Mouse (Mus musculus) hindbrain, embryonic 12.5 days (tissue): ENCODE data around the gene Syngr1. TPM values are rescaled to one million over a fixed set of nuclear protein-coding genes. Genes with fewer than 3 reads are reported as not detected.

Experiments used
- ATAC-seq: fragments of 200-750 bp; cut with Nextera tagmentation; 2 replicates; pipeline ENCODE4 v1.8.0; 2017; ENCODE audit warnings: moderate TSS enrichment; ENCODE audit not compliant: low FRiP score
- H3K27ac ChIP-seq: fragments of 300-500 bp; sonication (generic); 2 replicates; pipeline ENCODE4 v1.5.1; 2016; ENCODE audit warnings: mild to moderate bottlenecking
- H3K27me3 ChIP-seq: fragments of 300-500 bp; sonication (generic); 2 replicates; pipeline ENCODE4 v1.6.1; 2016; ENCODE audit warnings: mild to moderate bottlenecking
- H3K36me3 ChIP-seq: fragments of 300-500 bp; sonication (generic); 2 replicates; pipeline ENCODE4 v1.6.1; 2016; ENCODE audit warnings: mild to moderate bottlenecking
- H3K4me1 ChIP-seq: fragments of 300-500 bp; sonication (generic); 2 replicates; pipeline ENCODE4 v1.6.1; 2016
- H3K4me2 ChIP-seq: fragments of 300-500 bp; sonication (generic); replicated peaks from 2 replicates; pipeline ENCODE4 v1.6.1; 2016; ENCODE audit warnings: mild to moderate bottlenecking
- H3K4me3 ChIP-seq: fragments of 300-500 bp; sonication (generic); 2 replicates; pipeline ENCODE4 v1.5.1; 2016; ENCODE audit warnings: mild to moderate bottlenecking
- H3K9ac ChIP-seq: fragments of 300-500 bp; sonication (generic); 2 replicates; pipeline ENCODE4 v1.6.1; 2016; ENCODE audit warnings: mild to moderate bottlenecking, moderate library complexity
- H3K9me3 ChIP-seq: fragments of 300-500 bp; sonication (generic); replicated peaks from 2 replicates; pipeline ENCODE4 v1.6.1; 2016; ENCODE audit warnings: mild to moderate bottlenecking
- WGBS: fragments of 180-500 bp; shearing (Covaris S2); methylation state at CpG from one replicate; pipeline ENCODE4 v1.1.7; 2016; 5-methylcytosine and 5-hydroxymethylcytosine counted together
- polyA plus RNA-seq: library from polyadenylated mRNA; unstranded; fragments of >200 nt; fragmentation: Nextera tagmentation; extraction: Ambion mirVana; gene quantifications from 2 replicates; pipeline ENCODE4 v1.2.1, GENCODE M21; 2016

The Syngr1 gene
- polyA plus RNA-seq, 1 experiment from 2014 or later: 14.3 TPM

- Histone ChIP-seq H3K27ac (peak overlapping the region; percentile 95), H3K4me1 (peaks cover 23% of the 10 kb centered on the region), H3K4me3 (peak overlapping the region; percentile 67), H3K36me3 (peaks cover 44% of the 10 kb centered on the region), H3K27me3 (no peaks in the 10 kb centered on the region), H3K9ac (peak overlapping the region; percentile 90), H3K9me3 (no peaks in the 10 kb centered on the region), H3K4me2 (peak overlapping the region; percentile 77)
- ATAC-seq: no peak
- under 1% methylated on average over 21 of the region's 21 CpGs for WGBS
Measured at GRCm38 (mm10) chr15:80082661-80083275, 8.4 kb upstream of the Syngr1 start.

- Histone ChIP-seq H3K4me3 (peak overlapping the region; percentile 67), H3K36me3 (peaks cover 39% of the 10 kb centered on the region), H3K27ac (peak overlapping the region; percentile 95), H3K4me1 (peaks cover 23% of the 10 kb centered on the region), H3K9me3 (no peaks in the 10 kb centered on the region), H3K27me3 (no peaks in the 10 kb centered on the region), H3K4me2 (peak overlapping the region; percentile 77), H3K9ac (peak overlapping the region; percentile 90)
- peak; percentile 96 for ATAC-seq
- WGBS: under 1% methylated on average over 30 of the region's 30 CpGs
Measured at GRCm38 (mm10) chr15:80083276-80083731, 7.8 kb upstream of the Syngr1 start.

- peak; percentile 16; the same call in 1 of the 2 replicates for ATAC-seq
- WGBS: 2% methylated on average over 12 of the region's 12 CpGs
- peak overlapping the region; percentile 77 for H3K4me2 ChIP-seq
- no peaks in the 10 kb centered on the region for H3K9me3 ChIP-seq
- peak overlapping the region; percentile 95 for H3K27ac ChIP-seq
- peak overlapping the region; percentile 67 for H3K4me3 ChIP-seq
- peak overlapping the region; percentile 64 for H3K9ac ChIP-seq
- peaks cover 23% of the 10 kb centered on the region for H3K4me1 ChIP-seq
- H3K36me3 ChIP-seq: peaks cover 35% of the 10 kb centered on the region
- H3K27me3 ChIP-seq: no peaks in the 10 kb centered on the region
Measured at GRCm38 (mm10) chr15:80083740-80084139, 7.4 kb upstream of the Syngr1 start.

- Histone ChIP-seq H3K4me2 (no peak overlapping the region), H3K36me3 (no peaks in the 10 kb centered on the region), H3K4me1 (peaks cover 16% of the 10 kb centered on the region), H3K9me3 (no peaks in the 10 kb centered on the region), H3K27ac (no peak overlapping the region), H3K27me3 (peaks cover 19% of the 10 kb centered on the region), H3K9ac (no peak overlapping the region), H3K4me3 (no peak overlapping the region)
- ATAC-seq: no peak
- whole genome bisulfite sequencing: 87% methylated on average over 9 of the region's 9 CpGs
Measured at GRCm38 (mm10) chr15:80087406-80088012, 3.6 kb upstream of the Syngr1 start.

GRCm38 (mm10) chr15:80088637-80089036 is 2.5 kb upstream of the Syngr1 start:
- Histone ChIP-seq H3K27ac (no peak overlapping the region), H3K4me3 (no peak overlapping the region), H3K4me1 (peaks cover 19% of the 10 kb centered on the region), H3K9me3 (no peaks in the 10 kb centered on the region), H3K4me2 (no peak overlapping the region), H3K27me3 (peaks cover 30% of the 10 kb centered on the region), H3K9ac (no peak overlapping the region), H3K36me3 (no peaks in the 10 kb centered on the region)
- no peak for ATAC-seq
- WGBS: 26% methylated on average over 4 of the region's 4 CpGs

GRCm38 (mm10) chr15:80090155-80090554 is 979 bp upstream of the Syngr1 start:
- no peak for ATAC-seq
- WGBS: 71% methylated on average over 11 of the region's 11 CpGs
- Histone ChIP-seq H3K4me1 (peaks cover 19% of the 10 kb centered on the region), H3K4me2 (no peak overlapping the region), H3K36me3 (no peaks in the 10 kb centered on the region), H3K27me3 (peaks cover 36% of the 10 kb centered on the region), H3K4me3 (no peak overlapping the region), H3K27ac (no peak overlapping the region), H3K9ac (no peak overlapping the region), H3K9me3 (no peaks in the 10 kb centered on the region)

- Histone ChIP-seq H3K36me3 (no peaks in the 10 kb centered on the region), H3K4me3 (peak overlapping the region; percentile 72), H3K4me1 (peaks cover 19% of the 10 kb centered on the region), H3K27ac (no peak overlapping the region), H3K9me3 (no peaks in the 10 kb centered on the region), H3K4me2 (peak overlapping the region; percentile 94), H3K9ac (peak overlapping the region; percentile 78), H3K27me3 (peaks cover 36% of the 10 kb centered on the region)
- ATAC-seq: peak; percentile 55
- WGBS: under 1% methylated on average over 17 of the region's 17 CpGs
Measured at GRCm38 (mm10) chr15:80090741-80091120, 403 bp upstream of the Syngr1 start.

GRCm38 (mm10) chr15:80092041-80092441 is 907 bp downstream of the Syngr1 start:
- H3K27ac ChIP-seq: no peak overlapping the region
- WGBS: 15% methylated on average over 7 of the region's 7 CpGs
- H3K36me3 ChIP-seq: no peaks in the 10 kb centered on the region
- H3K4me2 ChIP-seq: peak overlapping the region; percentile 94
- 0 out of 2 replicates have a peak, but pooled peaks have one; percentile 5 for ATAC-seq
- H3K9ac ChIP-seq: peak overlapping the region; percentile 78
- peak overlapping the region; percentile 72 for H3K4me3 ChIP-seq
- H3K9me3 ChIP-seq: no peaks in the 10 kb centered on the region
- peaks cover 20% of the 10 kb centered on the region for H3K4me1 ChIP-seq
- H3K27me3 ChIP-seq: peaks cover 47% of the 10 kb centered on the region

- Histone ChIP-seq H3K27me3 (peaks cover 49% of the 10 kb centered on the region), H3K9me3 (no peaks in the 10 kb centered on the region), H3K4me2 (peak overlapping the region; percentile 94), H3K4me3 (peak overlapping the region; percentile 72; the same call in 1 of the 2 replicates), H3K36me3 (no peaks in the 10 kb centered on the region), H3K27ac (no peak overlapping the region), H3K4me1 (peaks cover 26% of the 10 kb centered on the region), H3K9ac (no peak overlapping the region; the same call in 1 of the 2 replicates)
- no peak for ATAC-seq
- WGBS: 17% methylated on average over 8 of the region's 8 CpGs
Measured at GRCm38 (mm10) chr15:80092599-80092998, 1.5 kb downstream of the Syngr1 start.

GRCm38 (mm10) chr15:80094201-80094600 is 3.1 kb downstream of the Syngr1 start:
- H3K27ac ChIP-seq: no peak overlapping the region
- no peaks in the 10 kb centered on the region for H3K9me3 ChIP-seq
- ATAC-seq: no peak
- no peak overlapping the region for H3K9ac ChIP-seq
- WGBS: 89% methylated on average over 13 of the region's 13 CpGs
- H3K27me3 ChIP-seq: peaks cover 55% of the 10 kb centered on the region
- peaks cover 31% of the 10 kb centered on the region for H3K4me1 ChIP-seq
- no peaks in the 10 kb centered on the region for H3K36me3 ChIP-seq
- H3K4me2 ChIP-seq: no peak overlapping the region
- no peak overlapping the region for H3K4me3 ChIP-seq

- no peak for ATAC-seq
- no peak overlapping the region for H3K27ac ChIP-seq
- 85% methylated on average over 1 of the region's 1 CpGs for WGBS
- H3K27me3 ChIP-seq: peaks cover 52% of the 10 kb centered on the region
- H3K4me3 ChIP-seq: no peak overlapping the region
- no peak overlapping the region for H3K4me2 ChIP-seq
- H3K9ac ChIP-seq: no peak overlapping the region
- H3K4me1 ChIP-seq: peaks cover 29% of the 10 kb centered on the region
- no peaks in the 10 kb centered on the region for H3K9me3 ChIP-seq
- H3K36me3 ChIP-seq: no peaks in the 10 kb centered on the region
Measured at GRCm38 (mm10) chr15:80095596-80095995, 4.5 kb downstream of the Syngr1 start.

GRCm38 (mm10) chr15:80096406-80096805 is 5.3 kb downstream of the Syngr1 start:
- WGBS: 63% methylated on average over 10 of the region's 10 CpGs
- H3K27ac ChIP-seq: no peak overlapping the region

More at GRCm38 (mm10) chr15:80096406-80096805, 5.3 kb downstream of the Syngr1 start:
- peaks cover 49% of the 10 kb centered on the region for H3K27me3 ChIP-seq
- H3K36me3 ChIP-seq: no peaks in the 10 kb centered on the region
- no peak overlapping the region for H3K4me3 ChIP-seq
- H3K9me3 ChIP-seq: no peaks in the 10 kb centered on the region
- H3K4me1 ChIP-seq: peaks cover 26% of the 10 kb centered on the region
- no peak overlapping the region for H3K9ac ChIP-seq
- no peak overlapping the region for H3K4me2 ChIP-seq
- no peak for ATAC-seq
